Mouse (Mus musculus) liver, embryonic 14 days (tissue): Measurements from ENCODE around the gene C130026I21Rik. TPM values are rescaled to one million over a fixed set of nuclear protein-coding genes. Genes with fewer than 3 reads are reported as not detected.

Experiments
- polyA plus RNA-seq: library from polyadenylated mRNA; depleted of rRNA; stranded (reverse); fragments of >200 nt; gene quantifications from 2 replicates; pipeline ENCODE4 v1.2.3, GENCODE M21; 2012; rRNA removed

C130026I21Rik gene
- polyA plus RNA-seq = 0.12 and 0.19 TPM in 2 replicates

DNA sequence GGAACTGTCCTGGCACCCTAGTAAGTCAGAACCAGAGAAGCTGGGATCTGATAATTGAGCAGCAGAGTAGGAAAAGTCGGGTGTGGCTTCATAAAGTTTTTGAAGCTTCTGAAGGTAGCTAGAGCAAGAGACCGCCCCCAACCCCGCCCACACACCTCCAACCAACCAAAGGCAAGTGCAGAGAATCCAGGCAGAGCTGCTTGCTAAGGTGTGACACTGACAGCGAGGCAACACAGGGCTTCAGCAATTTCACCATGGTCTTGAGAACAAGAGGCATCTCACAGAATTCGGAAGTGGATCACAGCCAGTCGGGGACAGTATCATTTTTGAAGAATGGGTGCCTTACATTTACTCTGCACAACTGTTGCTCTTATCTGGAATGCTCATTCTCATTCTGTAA, at the start of gene C130026I21Rik:
Gene C130026I21Rik, minus strand, starts transcription at position 101 of the 400 bp plus-strand sequence.

GRCm38 (mm10) chr1:85109753-85110152, 160.6 kb downstream of the C130026I21Rik start, which contains the start of gene A530032D15Rik:
Gene A530032D15Rik, minus strand, starts transcription at chr1:85109853.

DNA sequence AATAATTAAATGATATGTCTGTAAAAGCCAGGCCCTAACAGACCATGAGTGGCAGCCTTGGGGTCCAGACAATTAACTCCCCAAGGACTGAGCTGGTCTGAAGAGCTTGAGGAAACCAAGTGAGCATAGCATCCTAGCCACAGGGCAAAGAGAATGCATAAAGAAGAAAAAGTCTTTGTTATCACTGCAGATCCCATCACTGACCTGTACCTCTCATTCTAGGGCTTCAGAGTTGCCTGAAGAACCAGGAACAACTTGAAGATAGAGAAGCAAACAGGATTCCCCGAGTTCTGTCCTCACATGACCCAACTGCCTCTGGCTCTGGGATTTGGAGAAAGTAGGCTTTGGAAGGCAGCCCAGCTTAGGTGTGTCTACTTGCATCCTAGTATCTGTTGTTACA, 170.5 kb downstream of the C130026I21Rik start, which contains the start of gene Gm10553:
Gene Gm10553, plus strand, starts transcription at position 301 of the 400 bp plus-strand sequence.

Other genes starting within 250 kb of the C130026I21Rik start
- not detected in 2 replicates for gene Gm10553, start 170.4 kb downstream of the C130026I21Rik start, polyA plus RNA-seq
- gene A530032D15Rik, start 160.7 kb downstream of the C130026I21Rik start, polyA plus RNA-seq = 0.02 TPM in 1 of 2 replicates, not detected in the other